Mouse (Mus musculus): ENCODE measurements around the gene Kctd12. TPM values are rescaled to one million over a fixed set of nuclear protein-coding genes. Genes with fewer than 3 reads are reported as not detected.

The Kctd12 gene
- polyA plus RNA-seq, 1 experiment from 2014 or later: 2.1 TPM

GRCm38 (mm10) chr14:102983686-102984085 lies 1.2 kb upstream of the Kctd12 start:
- 81% methylated on average over 8 of the region's 8 CpGs for WGBS
- no peaks in the 10 kb centered on the region for H3K9me3 ChIP-seq
- no peak for DNase-seq (ENCODE audit: extremely low spot score, low spot score)
- H3K4me1 ChIP-seq: peaks cover 29% of the 10 kb centered on the region
- H3K36me3 ChIP-seq (replicated peaks): no peaks in the 10 kb centered on the region
- no peak overlapping the region for H3K27ac ChIP-seq
- H3K4me3 ChIP-seq: no peak overlapping the region; the same call in 1 of the 2 replicates
- H3K27me3 ChIP-seq (ENCODE audit: poor library complexity, severe bottlenecking): peaks cover 47% of the 10 kb centered on the region

GRCm38 (mm10) chr14:102982016-102982626 lies 316 bp downstream of the Kctd12 start:
- H3K4me3 ChIP-seq: peak overlapping the region; percentile 71
- H3K27ac ChIP-seq: peak overlapping the region; percentile 85
- peaks cover 29% of the 10 kb centered on the region for H3K4me1 ChIP-seq
- peak; percentile 67 for DNase-seq (ENCODE audit: extremely low spot score, low spot score)
- peaks cover 47% of the 10 kb centered on the region for H3K27me3 ChIP-seq (ENCODE audit: poor library complexity, severe bottlenecking)
- WGBS: 0% methylated on average over 75 of the region's 76 CpGs
- H3K36me3 ChIP-seq (replicated peaks): no peaks in the 10 kb centered on the region
- H3K9me3 ChIP-seq: no peaks in the 10 kb centered on the region

- peaks cover 29% of the 10 kb centered on the region for H3K4me1 ChIP-seq
- peak overlapping the region; percentile 85 for H3K27ac ChIP-seq
- peak overlapping the region; percentile 71 for H3K4me3 ChIP-seq
- under 1% methylated on average over 61 of the region's 62 CpGs for WGBS
- peak; percentile 64 for DNase-seq (ENCODE audit: extremely low spot score, low spot score)
- no peaks in the 10 kb centered on the region for H3K9me3 ChIP-seq
- no peaks in the 10 kb centered on the region for H3K36me3 ChIP-seq (replicated peaks)
- H3K27me3 ChIP-seq (ENCODE audit: poor library complexity, severe bottlenecking): peaks cover 47% of the 10 kb centered on the region
Measured at GRCm38 (mm10) chr14:102981441-102982015, 909 bp downstream of the Kctd12 start.

- DNase-seq (ENCODE audit: extremely low spot score, low spot score): no peak
- peaks cover 47% of the 10 kb centered on the region for H3K27me3 ChIP-seq (ENCODE audit: poor library complexity, severe bottlenecking)
- no peaks in the 10 kb centered on the region for H3K36me3 ChIP-seq (replicated peaks)
- peak overlapping the region; percentile 71 for H3K4me3 ChIP-seq
- peaks cover 29% of the 10 kb centered on the region for H3K4me1 ChIP-seq
- H3K9me3 ChIP-seq: no peaks in the 10 kb centered on the region
- peak overlapping the region; percentile 85; the same call in 1 of the 2 replicates for H3K27ac ChIP-seq
- 10% methylated on average over 14 of the region's 14 CpGs for WGBS
Measured at GRCm38 (mm10) chr14:102980986-102981385, 1.5 kb downstream of the Kctd12 start.

GRCm38 (mm10) chr14:102980481-102980880 lies 2.0 kb downstream of the Kctd12 start:
- peak; percentile 22 for DNase-seq (ENCODE audit: extremely low spot score, low spot score)
- Histone ChIP-seq H3K27ac (no peak overlapping the region), H3K9me3 (no peaks in the 10 kb centered on the region), H3K27me3 (ENCODE audit: poor library complexity, severe bottlenecking) (peaks cover 46% of the 10 kb centered on the region), H3K4me3 (peak overlapping the region; percentile 71), H3K36me3 (replicated peaks) (no peaks in the 10 kb centered on the region), H3K4me1 (peaks cover 29% of the 10 kb centered on the region)
- 13% methylated on average over 7 of the region's 7 CpGs for WGBS

GRCm38 (mm10) chr14:102979831-102980230 lies 2.6 kb downstream of the Kctd12 start:
- Histone ChIP-seq H3K27me3 (ENCODE audit: poor library complexity, severe bottlenecking) (peaks cover 42% of the 10 kb centered on the region), H3K27ac (no peak overlapping the region), H3K9me3 (no peaks in the 10 kb centered on the region), H3K4me1 (peaks cover 29% of the 10 kb centered on the region), H3K36me3 (replicated peaks) (no peaks in the 10 kb centered on the region), H3K4me3 (no peak overlapping the region)
- 53% methylated on average over 10 of the region's 10 CpGs for WGBS
- no peak for DNase-seq (ENCODE audit: extremely low spot score, low spot score)

GRCm38 (mm10) chr14:102975865-102976264 lies 6.6 kb downstream of the Kctd12 start:
- WGBS: 92% methylated on average over 6 of the region's 6 CpGs
- peaks cover 14% of the 10 kb centered on the region for H3K27me3 ChIP-seq (ENCODE audit: poor library complexity, severe bottlenecking)
- no peaks in the 10 kb centered on the region for H3K9me3 ChIP-seq
- H3K27ac ChIP-seq: no peak overlapping the region
- DNase-seq (ENCODE audit: extremely low spot score, low spot score): no peak
- no peaks in the 10 kb centered on the region for H3K36me3 ChIP-seq (replicated peaks)
- peaks cover 4% of the 10 kb centered on the region for H3K4me1 ChIP-seq
- no peak overlapping the region for H3K4me3 ChIP-seq

- no peak for DNase-seq (ENCODE audit: extremely low spot score, low spot score)
- Histone ChIP-seq H3K9me3 (no peaks in the 10 kb centered on the region), H3K27me3 (ENCODE audit: poor library complexity, severe bottlenecking) (no peaks in the 10 kb centered on the region), H3K36me3 (replicated peaks) (no peaks in the 10 kb centered on the region), H3K4me1 (no peaks in the 10 kb centered on the region), H3K4me3 (no peak overlapping the region), H3K27ac (no peak overlapping the region)
- 73% methylated on average over 5 of the region's 5 CpGs for WGBS
Measured at GRCm38 (mm10) chr14:102968824-102969223, 13.6 kb downstream of the Kctd12 start.

- Histone ChIP-seq H3K9me3 (no peaks in the 10 kb centered on the region), H3K4me1 (no peaks in the 10 kb centered on the region), H3K4me3 (no peak overlapping the region), H3K27ac (no peak overlapping the region), H3K27me3 (ENCODE audit: poor library complexity, severe bottlenecking) (no peaks in the 10 kb centered on the region), H3K36me3 (replicated peaks) (no peaks in the 10 kb centered on the region)
- WGBS: 61% methylated on average over 7 of the region's 7 CpGs
- DNase-seq (ENCODE audit: extremely low spot score, low spot score): no peak
Measured at GRCm38 (mm10) chr14:102966241-102966640, 16.2 kb downstream of the Kctd12 start.

- Histone ChIP-seq H3K9me3 (no peaks in the 10 kb centered on the region), H3K36me3 (replicated peaks) (no peaks in the 10 kb centered on the region), H3K27me3 (ENCODE audit: poor library complexity, severe bottlenecking) (no peaks in the 10 kb centered on the region), H3K4me3 (no peak overlapping the region), H3K4me1 (no peaks in the 10 kb centered on the region), H3K27ac (no peak overlapping the region)
- DNase-seq (ENCODE audit: extremely low spot score, low spot score): no peak
- 79% methylated on average over 1 of the region's 1 CpGs for WGBS
Measured at GRCm38 (mm10) chr14:102965841-102966240, 16.6 kb downstream of the Kctd12 start.

GRCm38 (mm10) chr14:102962019-102962418 lies 20.4 kb downstream of the Kctd12 start:
- H3K9me3 ChIP-seq: no peaks in the 10 kb centered on the region
- no peaks in the 10 kb centered on the region for H3K27me3 ChIP-seq (ENCODE audit: poor library complexity, severe bottlenecking)
- H3K4me3 ChIP-seq: no peak overlapping the region
- no peak overlapping the region for H3K27ac ChIP-seq
- WGBS: 89% methylated on average over 2 of the region's 2 CpGs
- H3K36me3 ChIP-seq (replicated peaks): no peaks in the 10 kb centered on the region
- H3K4me1 ChIP-seq: no peaks in the 10 kb centered on the region
- DNase-seq (ENCODE audit: extremely low spot score, low spot score): no peak

GRCm38 (mm10) chr14:102953511-102953910 lies 28.9 kb downstream of the Kctd12 start:
- Histone ChIP-seq H3K27me3 (ENCODE audit: poor library complexity, severe bottlenecking) (no peaks in the 10 kb centered on the region), H3K27ac (no peak overlapping the region), H3K4me1 (no peaks in the 10 kb centered on the region), H3K9me3 (no peaks in the 10 kb centered on the region), H3K4me3 (no peak overlapping the region), H3K36me3 (replicated peaks) (no peaks in the 10 kb centered on the region)
- no peak for DNase-seq (ENCODE audit: extremely low spot score, low spot score)
- WGBS: 42% methylated on average over 8 of the region's 8 CpGs

- Histone ChIP-seq H3K4me3 (no peak overlapping the region), H3K4me1 (no peaks in the 10 kb centered on the region), H3K27me3 (ENCODE audit: poor library complexity, severe bottlenecking) (no peaks in the 10 kb centered on the region), H3K36me3 (replicated peaks) (no peaks in the 10 kb centered on the region), H3K27ac (no peak overlapping the region), H3K9me3 (no peaks in the 10 kb centered on the region)
- 84% methylated on average over 1 of the region's 1 CpGs for WGBS
- DNase-seq (ENCODE audit: extremely low spot score, low spot score): no peak
Measured at GRCm38 (mm10) chr14:102951974-102952373, 30.5 kb downstream of the Kctd12 start.

Data from forebrain, embryonic 10.5 days (tissue).